Mouse (Mus musculus): ENCODE measurements at regions not wholly inside any gene's neighbourhood (a gene's known extent, or its start where the extent isn't known, plus 50 kb on each side); places are given as distances from the start of the nearest gene placed in this dataset.

DNA sequence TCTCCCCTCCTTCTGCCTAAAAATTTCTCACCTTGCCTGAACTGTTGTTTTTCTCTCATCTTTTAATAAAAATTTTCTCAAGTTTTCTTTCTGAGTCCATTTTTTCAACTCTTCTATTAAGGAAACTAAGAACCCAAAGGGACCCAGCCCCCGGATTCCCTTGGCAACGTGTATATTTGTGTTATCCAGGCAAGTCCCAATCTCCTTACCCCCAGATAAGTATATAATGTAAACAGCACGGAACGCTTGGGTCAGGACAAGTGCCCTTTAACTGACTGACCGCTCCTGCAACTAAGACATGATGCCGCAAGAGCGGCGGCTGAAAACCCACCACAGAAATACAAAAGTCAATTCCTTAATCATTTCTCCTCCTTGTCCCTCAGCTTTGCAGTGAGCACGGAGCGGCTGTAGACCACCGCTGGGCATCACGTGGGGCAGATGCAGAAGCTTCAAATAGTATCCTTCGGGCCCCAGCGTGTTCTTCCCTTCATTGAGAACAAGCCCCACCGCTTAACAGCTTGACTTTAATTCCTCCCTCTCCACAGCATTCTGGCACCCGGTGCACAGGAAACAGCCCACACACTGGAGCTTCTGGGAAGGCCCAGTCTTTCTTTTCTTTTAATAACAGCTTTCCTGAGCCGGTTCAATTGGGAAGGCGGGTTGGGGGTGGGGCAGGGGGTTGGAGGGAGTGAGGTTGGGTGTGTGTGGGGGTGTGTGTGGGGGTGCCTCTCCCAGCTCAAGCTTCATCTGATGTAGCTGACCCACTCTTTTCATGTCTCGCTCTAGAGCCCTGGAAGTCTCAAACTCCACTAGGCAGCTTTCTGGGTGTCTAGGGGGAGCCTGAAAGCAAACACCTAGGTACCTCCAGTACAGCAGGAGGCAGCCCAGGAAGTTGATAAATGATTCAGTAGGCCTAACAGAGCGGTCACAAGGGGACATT, 234.9 kb downstream of the Csl start:
- no peak for ATAC-seq (replicated peaks; ENCODE audit: poor library complexity)

DNA sequence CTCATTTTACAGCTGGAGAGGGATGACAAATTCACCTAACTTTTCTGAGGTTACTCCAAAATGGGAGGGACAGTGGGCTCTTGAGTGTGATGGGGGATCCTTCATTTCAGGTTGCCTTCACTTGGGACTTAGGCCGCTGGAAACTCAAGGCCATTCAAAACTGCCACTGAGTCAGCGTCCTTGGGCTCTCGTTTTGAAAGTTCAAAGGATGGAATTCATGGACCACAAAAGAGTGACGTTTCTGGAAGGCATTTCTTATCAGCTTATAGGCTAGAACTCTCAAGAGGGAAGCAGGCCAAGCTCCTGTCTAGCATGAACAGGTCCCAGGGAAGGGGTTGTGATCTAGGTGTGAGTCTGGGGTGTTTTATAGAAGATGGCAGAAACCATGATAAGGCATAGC, 233.3 kb downstream of the Csl start:
- ATAC-seq (replicated peaks; ENCODE audit: poor library complexity), result no peak

GRCm38 (mm10) chr10:99526561-99526960, 232.9 kb downstream of the Csl start:
- ATAC-seq (replicated peaks; ENCODE audit: poor library complexity), result no peak

- no peak for ATAC-seq (replicated peaks; ENCODE audit: poor library complexity)
These were observed 228.4 kb downstream of the Csl start for GRCm38 (mm10) chr10:99531104-99531503.

GRCm38 (mm10) chr10:99531556-99531955, 227.9 kb downstream of the Csl start:
- no peak for ATAC-seq (replicated peaks; ENCODE audit: poor library complexity)

DNA sequence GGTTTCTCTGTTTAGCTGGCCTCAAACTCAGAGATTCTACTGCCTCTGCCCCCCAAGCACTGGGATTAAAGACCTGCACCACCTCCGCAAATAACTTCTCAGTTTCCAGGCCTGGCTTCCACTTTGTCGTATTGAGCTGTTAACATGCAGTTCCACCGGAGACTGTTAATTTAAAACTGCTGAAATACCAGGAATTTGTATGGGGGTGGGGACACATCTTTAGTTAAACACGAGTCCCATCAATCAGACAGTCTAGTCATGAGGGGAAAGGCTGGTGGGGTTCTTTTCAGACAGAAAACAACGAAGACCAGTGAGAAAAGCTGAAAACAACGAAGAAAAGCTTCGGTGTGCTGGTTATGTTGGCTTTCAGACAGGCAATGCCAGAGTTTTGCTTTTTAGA, 227.5 kb downstream of the Csl start:
- no peak for ATAC-seq (replicated peaks; ENCODE audit: poor library complexity)

DNA sequence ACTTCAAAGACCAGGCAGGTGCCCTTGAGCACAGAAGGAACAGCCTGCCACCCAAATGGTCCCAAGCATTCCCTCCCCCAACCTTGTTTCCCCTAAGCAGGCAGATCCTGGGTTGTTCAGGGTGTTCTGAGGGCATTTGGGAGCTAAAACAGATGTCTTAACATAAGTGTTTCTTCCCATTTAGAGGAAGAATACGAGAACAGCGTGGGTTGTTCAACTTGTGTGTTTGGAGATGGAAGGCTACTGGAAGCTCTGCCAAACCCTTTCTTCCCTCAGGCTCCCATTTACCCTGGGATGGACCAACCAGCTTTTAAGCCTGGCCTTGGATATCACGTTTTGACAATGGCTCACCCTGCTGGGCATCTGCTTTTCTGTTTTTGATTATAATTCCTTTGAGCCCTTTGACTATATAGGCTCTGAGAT, 226.8 kb downstream of the Csl start:
- ATAC-seq (replicated peaks; ENCODE audit: poor library complexity), result no peak

- ATAC-seq (replicated peaks; ENCODE audit: poor library complexity), result no peak
These were observed 226.0 kb downstream of the Csl start for GRCm38 (mm10) chr10:99533468-99533867.

DNA sequence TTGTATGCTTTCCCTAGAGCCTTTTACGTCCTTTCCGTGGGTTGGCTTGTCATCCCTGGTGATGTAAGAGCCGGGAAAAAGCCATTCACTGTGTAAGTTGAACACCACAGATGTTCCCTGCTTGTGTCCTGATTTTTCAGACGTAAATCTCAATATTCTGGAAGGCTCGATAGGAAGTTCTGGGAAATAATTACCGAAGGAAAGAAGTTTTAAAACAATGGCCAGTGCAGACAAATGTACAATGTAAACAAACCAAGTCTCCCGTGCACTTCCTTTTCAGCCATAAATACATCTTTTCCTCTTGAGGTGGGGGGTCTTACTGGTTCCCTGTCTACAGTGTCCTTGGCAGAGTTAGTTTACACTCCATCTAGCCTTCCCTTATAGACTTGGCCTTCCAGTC, 225.2 kb downstream of the Csl start:
- no peak for ATAC-seq (replicated peaks; ENCODE audit: poor library complexity)

- no peak for ATAC-seq (replicated peaks; ENCODE audit: poor library complexity)
These were observed 220.8 kb downstream of the Csl start for GRCm38 (mm10) chr10:99538639-99539038.

DNA sequence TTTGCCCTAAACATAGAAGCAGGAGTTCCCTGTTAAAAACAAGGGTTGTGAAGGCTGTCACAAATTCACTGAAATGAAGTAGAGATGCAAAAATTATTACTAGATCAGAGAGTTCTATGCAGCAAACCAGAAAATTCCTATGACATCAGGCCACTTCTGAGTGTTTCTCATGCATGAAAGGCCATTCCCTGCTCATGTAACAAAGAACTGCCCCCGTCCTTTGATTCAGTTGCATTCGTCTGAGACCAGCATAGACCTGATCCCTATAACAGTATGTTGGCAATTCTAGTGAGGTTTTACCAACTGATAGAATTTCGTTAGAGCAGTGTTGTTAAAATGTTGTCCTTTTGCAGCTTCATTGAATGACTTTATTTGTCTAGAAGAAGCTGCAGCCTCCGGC, 207.1 kb downstream of the Csl start:
- no peak for ATAC-seq (replicated peaks; ENCODE audit: poor library complexity)

DNA sequence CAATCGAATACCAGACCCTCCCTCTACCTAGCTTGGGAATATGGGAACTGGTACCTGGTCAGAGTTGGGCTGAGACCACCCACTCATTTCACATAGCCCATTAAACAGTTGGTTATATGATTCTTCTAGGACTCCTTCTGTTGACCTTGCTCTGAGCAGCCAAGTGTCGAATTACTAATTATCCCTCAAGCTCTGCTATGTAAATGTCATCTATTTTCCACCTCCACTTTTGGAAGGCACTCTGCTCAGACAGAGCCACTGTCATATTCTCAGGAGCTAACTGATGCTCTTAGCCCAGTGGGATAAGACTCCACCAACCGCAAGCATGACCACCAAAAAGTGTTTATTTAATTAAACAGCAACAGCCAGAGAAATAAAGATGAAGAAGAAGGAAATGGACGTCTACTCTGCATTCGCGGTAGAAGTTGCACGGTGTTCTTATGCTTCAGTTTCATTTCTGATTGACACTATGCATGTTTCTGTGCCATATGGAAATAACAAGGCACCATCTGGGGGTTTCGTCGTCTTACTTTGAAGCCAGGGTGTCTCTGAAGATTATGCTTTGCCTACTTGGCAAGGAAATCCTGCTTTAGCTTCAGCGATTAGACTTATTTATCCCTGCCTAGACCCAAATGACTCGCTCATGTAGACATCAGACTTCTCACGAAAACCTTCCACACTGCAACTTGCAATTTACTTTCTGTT, 206.5 kb downstream of the Csl start:
- no peak for ATAC-seq (replicated peaks; ENCODE audit: poor library complexity)

- no peak for ATAC-seq (replicated peaks; ENCODE audit: poor library complexity)
These were observed 204.4 kb downstream of the Csl start for GRCm38 (mm10) chr10:99555021-99555420.

DNA sequence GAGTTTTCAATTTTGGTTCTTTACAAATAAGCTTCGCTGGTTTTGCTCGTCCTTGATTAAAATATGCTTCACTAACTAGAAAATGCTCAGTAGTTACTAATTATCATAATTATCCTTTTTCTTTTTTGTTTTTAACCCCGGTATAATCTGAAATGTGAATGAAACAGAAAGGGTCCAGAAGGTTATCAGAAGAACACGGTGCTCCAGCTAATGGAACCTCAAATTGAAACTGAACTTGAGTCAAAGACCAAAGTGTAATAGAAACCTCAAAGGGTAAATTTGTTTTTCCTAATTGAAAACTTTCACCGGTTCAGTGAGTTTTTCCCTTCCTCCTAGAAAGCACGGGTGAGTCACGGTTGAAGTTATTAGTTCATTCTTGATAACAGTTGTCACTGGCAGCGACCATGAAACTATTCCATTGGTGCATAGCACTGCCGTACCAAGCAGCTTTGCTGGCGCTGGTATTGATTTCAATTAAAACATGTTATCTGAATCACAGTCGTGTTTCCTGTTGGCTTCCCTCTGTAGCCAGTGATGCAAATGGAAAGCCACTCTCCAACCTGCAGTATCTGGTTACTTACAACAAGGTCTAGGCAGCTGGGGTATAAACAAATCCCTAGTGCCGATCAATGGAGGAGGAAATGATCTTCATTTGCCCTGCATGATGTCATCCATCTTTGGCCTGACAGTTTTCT, 203.7 kb downstream of the Csl start:
- ATAC-seq (replicated peaks; ENCODE audit: poor library complexity), result no peak

GRCm38 (mm10) chr10:99556353-99557036, 203.0 kb downstream of the Csl start:
- ATAC-seq (replicated peaks; ENCODE audit: poor library complexity), result no peak

DNA sequence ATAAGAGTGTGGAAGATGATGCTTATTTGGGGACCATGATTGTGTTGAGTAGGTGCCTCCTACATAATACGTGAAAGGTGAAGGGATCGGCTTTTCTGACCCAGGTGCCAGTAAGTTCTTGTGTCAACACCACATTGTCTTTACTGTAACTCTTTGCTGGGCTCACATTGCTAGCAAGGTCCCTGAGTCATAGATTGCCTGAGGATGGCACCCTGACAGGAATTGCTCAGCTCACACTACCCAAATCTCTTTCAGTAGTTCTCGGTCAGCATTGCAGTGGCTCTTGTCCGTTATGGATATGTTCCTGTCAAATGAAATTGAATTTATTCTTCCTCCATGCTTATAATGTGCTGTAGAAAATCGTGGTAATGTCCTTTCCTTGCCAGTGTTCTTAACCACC, 200.8 kb downstream of the Csl start:
- ATAC-seq (replicated peaks; ENCODE audit: poor library complexity), result no peak

GRCm38 (mm10) chr10:99561166-99561818, 198.2 kb downstream of the Csl start:
- peak; percentile 83 for ATAC-seq (replicated peaks; ENCODE audit: poor library complexity)

- no peak for ATAC-seq (replicated peaks; ENCODE audit: poor library complexity)
These were observed 194.9 kb downstream of the Csl start for GRCm38 (mm10) chr10:99564605-99565004.

DNA sequence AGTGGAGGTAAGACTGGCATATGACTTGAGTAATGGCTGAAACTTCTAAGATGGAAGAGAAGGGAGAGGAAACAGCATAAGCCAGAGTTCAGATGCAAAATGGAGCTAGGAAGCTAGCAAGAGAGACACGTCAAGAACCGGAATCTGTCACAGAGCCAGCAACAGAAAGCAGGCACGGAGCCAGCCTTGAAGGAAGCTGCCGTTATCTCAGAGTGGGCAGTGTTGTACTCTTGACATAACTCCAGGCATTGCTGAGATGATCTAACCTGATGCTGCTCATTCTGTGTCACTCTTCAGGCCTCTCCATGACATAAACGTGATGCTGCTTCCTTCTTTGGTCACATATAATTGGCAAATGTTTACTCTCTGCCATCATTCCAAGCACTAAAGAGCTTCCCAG, 191.0 kb downstream of the Csl start:
- ATAC-seq (replicated peaks; ENCODE audit: poor library complexity), result peak; percentile 93

DNA sequence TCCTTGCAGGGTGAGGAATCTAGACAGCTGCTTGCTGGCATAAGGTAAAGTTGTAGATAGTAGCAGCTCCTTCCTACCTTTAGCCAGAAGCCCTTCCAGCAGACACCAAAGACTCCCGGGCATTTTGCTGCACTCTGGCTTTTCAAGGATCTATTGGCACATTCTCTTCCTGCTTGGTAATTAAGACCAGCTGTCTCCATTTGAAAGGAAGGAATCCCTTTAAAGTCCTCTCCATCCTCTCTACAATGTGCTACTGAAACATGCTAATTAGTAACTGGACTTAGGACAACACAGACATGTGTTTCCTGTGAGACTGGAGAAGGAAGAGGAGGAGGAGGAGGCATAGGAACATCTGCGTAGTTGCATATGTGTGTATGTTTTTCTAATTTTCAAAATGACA, 189.3 kb downstream of the Csl start:
- no peak for ATAC-seq (replicated peaks; ENCODE audit: poor library complexity)

GRCm38 (mm10) chr10:99573997-99574396, 185.5 kb downstream of the Csl start:
- ATAC-seq (replicated peaks; ENCODE audit: poor library complexity), result no peak

Measured in megakaryocyte progenitor cell, adult 5-6 weeks (primary cell).